Mouse (Mus musculus) large intestine, adult 2 months (tissue): Measurements from ENCODE around the gene Gm49380. TPM values are rescaled to one million over a fixed set of nuclear protein-coding genes. Genes with fewer than 3 reads are reported as not detected.

Source experiments
- DNase-seq: peaks from one replicate; pipeline ENCODE4 v3.0.0-alpha.2; 2012; ENCODE audit warnings: low read depth, low spot score
- WGBS: fragments of 180-500 bp; shearing (Covaris S2); methylation state at CpG from one replicate; pipeline ENCODE4 v1.1.7; 2018; 5-methylcytosine and 5-hydroxymethylcytosine counted together
- polyA plus RNA-seq: library from polyadenylated mRNA; depleted of rRNA; stranded (reverse); fragments of >200 nt; gene quantifications from 2 replicates; pipeline ENCODE4 v1.2.3, GENCODE M21; 2012; rRNA removed

Gene Gm49380
- polyA plus RNA-seq, 1 experiment, result not detected

DNA sequence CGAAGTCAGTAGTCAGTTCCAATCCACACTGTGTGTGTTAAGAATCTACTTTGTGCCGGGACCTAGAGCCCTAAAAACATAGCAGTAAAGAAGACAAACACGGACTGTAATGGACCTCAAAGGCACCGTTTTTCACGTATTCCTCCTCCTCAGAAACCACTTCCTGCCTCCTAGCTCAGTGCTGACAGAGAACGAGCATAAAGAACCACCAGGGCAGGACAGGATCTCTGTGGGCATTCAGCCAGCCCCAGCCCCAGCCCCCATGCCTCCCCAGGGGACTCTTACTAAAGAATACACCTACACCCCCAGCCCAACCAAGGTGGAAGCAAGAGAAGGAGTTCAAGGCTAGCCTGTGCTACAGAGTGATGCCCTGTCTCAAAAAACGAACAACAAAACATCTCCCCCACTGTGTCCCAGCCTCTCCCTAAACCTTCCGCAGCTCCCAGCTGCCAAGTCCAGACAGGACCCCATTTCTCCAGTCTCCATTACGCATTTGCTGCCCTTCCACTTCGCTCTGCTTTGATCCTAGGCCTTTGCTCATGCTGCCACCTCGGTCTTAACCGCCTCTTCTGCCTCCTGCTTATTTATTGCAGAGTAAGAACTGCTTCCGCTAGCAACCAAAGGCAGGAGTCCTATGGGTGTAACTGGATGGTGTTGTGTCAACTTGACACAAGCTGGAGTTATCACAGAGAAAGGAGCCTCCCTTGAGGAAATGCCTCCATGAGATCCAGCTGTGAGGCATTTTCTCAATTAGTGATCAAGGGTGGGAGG lies 79.2 kb downstream of the Gm49380 start:
- DNase-seq, result no peak
- 54% methylated on average over 13 of the region's 13 CpGs for WGBS

DNA sequence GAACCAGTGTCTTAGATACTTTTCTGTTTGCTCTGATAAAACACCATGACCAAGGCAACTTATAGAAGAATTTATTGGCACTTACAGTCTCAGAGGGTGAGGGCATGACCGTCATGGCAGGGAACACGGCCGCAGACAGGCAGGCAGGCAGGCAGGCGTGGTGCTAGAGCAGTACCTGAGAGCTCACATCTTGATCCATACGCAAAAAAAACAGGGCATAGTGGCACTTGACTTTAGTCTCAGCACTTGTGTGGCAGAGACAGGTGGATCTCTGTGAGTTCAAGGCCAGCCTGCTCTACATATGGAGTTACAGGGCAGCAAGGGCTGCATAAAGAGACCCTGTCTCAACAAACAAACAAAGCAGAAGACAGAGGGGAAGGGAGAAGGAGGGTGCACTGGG lies 80.0 kb downstream of the Gm49380 start:
- WGBS, result 85% methylated on average over 5 of the region's 5 CpGs
- DNase-seq, result no peak

GRCm38 (mm10) chr9:44031946-44032345 lies 81.4 kb downstream of the Gm49380 start:
- 65% methylated on average over 4 of the region's 4 CpGs for WGBS
- no peak for DNase-seq

DNA sequence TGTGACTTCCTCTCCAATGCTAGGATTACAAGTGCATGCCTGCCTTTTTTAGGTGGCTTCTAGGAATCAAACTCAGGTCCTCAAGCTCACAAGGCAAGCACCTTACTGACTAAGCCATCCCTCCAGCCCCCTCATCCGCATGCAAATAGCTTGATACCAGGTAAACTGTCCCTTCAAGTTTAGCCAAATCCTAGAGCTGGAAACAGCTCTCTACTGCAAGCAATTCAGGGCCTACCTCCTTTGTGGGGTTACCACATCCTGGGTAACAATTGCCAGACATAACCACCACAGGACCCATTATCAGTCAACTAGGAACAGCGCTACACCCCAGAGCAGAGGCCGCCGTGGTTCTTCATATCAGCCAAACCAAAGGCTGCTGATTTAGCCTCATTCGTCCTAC lies 82.2 kb downstream of the Gm49380 start:
- no peak for DNase-seq
- 67% methylated on average over 5 of the region's 5 CpGs for WGBS

DNA sequence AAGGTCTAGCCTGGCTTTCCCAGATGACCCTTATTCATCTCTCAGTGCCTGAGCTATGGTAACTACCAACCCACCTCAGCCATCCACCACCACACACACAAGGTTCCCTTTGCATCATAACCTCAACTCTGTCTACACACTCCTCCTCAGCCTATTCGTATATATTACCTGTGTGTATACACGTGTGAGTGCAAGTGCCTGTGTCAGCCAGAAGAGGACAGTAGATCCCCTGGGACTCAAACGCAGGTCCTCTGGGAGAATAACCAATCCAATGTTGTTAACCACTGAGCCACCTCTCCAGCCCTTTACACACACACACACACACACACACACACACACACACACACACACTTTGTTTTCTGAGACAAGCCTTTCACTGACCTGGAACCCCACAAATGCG lies 82.7 kb downstream of the Gm49380 start:
- WGBS, result 86% methylated on average over 4 of the region's 4 CpGs
- no peak for DNase-seq

GRCm38 (mm10) chr9:44029580-44030236 lies 83.6 kb downstream of the Gm49380 start:
- no peak for DNase-seq

DNA sequence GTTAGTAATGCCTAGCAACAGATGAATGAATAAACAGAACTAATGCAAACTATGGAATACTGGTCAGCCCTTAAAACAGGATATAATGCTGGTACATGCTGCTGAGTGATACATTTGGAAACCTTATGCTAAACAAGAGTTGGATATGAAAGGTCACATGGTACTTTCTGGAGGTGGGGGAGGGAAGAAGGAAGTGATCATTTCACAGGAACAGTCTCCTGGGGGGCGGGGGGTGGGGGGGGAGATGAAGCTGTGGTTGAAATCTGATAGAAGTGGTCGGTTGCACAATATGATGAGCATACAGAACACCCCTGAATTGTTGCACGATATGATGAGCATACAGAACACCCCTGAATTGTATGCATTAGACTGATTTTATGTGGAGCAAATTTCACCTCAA lies 89.2 kb downstream of the Gm49380 start:
- DNase-seq, result no peak
- WGBS, result 75% methylated on average over 3 of the region's 3 CpGs

More at GRCm38 (mm10) chr9:44029580-44030236, 83.6 kb downstream of the Gm49380 start:
- 38% methylated on average over 5 of the region's 5 CpGs for WGBS

- DNase-seq, result no peak
- WGBS, result 65% methylated on average over 8 of the region's 8 CpGs
Observed at GRCm38 (mm10) chr9:44022100-44022847, 91.0 kb downstream of the Gm49380 start.

- no peak for DNase-seq
- WGBS, result 65% methylated on average over 7 of the region's 7 CpGs
Observed at GRCm38 (mm10) chr9:44020001-44020400, 93.3 kb downstream of the Gm49380 start.

- no peak for DNase-seq
- WGBS, result 55% methylated on average over 5 of the region's 5 CpGs
Observed at GRCm38 (mm10) chr9:44017846-44018245, 95.5 kb downstream of the Gm49380 start.

Other genes with a start within 250 kb of the Gm49380 start
- 32.1 and 42.2 TPM in 2 replicates for gene Thy1, start 70.1 kb downstream of the Gm49380 start, polyA plus RNA-seq
- gene Usp2, start 46.5 kb downstream of the Gm49380 start, polyA plus RNA-seq, result 16.4 and 23.6 TPM in 2 replicates
- 0.03 TPM in 1 of 2 replicates, not detected in the other for gene Mfrp, start 11.8 kb downstream of the Gm49380 start, polyA plus RNA-seq
- gene C1qtnf5, start 6.3 kb downstream of the Gm49380 start, polyA plus RNA-seq, result 5.6 and 6.0 TPM in 2 replicates
- gene Rnf26, start within 50 bp of the Gm49380 start, polyA plus RNA-seq, result 26.0 and 26.8 TPM in 2 replicates
- gene Mcam, start 21.0 kb upstream of the Gm49380 start, polyA plus RNA-seq, result 32.1 and 37.5 TPM in 2 replicates
- gene Cbl, start 120.5 kb upstream of the Gm49380 start, polyA plus RNA-seq, result 6.8 and 12.1 TPM in 2 replicates
- not detected in 2 replicates for gene Ccdc153, start 127.2 kb upstream of the Gm49380 start, polyA plus RNA-seq
- gene Pdzd3, start 138.0 kb upstream of the Gm49380 start, polyA plus RNA-seq, result 30.2 and 32.2 TPM in 2 replicates
- 10.7 and 14.5 TPM in 2 replicates for gene Nlrx1, start 155.1 kb upstream of the Gm49380 start, polyA plus RNA-seq
- 2.1 and 2.7 TPM in 2 replicates for gene Abcg4, start 175.1 kb upstream of the Gm49380 start, polyA plus RNA-seq
- gene Hinfp, start 192.2 kb upstream of the Gm49380 start, polyA plus RNA-seq, result 18.4 and 32.8 TPM in 2 replicates
- gene C2cd2l, start 206.8 kb upstream of the Gm49380 start, polyA plus RNA-seq, result 114 and 159 TPM in 2 replicates
- 71.4 and 79.3 TPM in 2 replicates for gene Dpagt1, start 212.5 kb upstream of the Gm49380 start, polyA plus RNA-seq
- 149 and 167 TPM in 2 replicates for gene H2afx, start 221.2 kb upstream of the Gm49380 start, polyA plus RNA-seq
- 51.9 and 52.9 TPM in 2 replicates for gene Hmbs, start 230.7 kb upstream of the Gm49380 start, polyA plus RNA-seq
- 22.8 and 25.8 TPM in 2 replicates for gene Vps11, start 248.2 kb upstream of the Gm49380 start, polyA plus RNA-seq